Mouse (Mus musculus) stomach, postnatal 0 days (tissue): ENCODE data around the gene Nlrp4c.

Experiments used
- CTCF ChIP-seq: IDR thresholded peaks from 2 replicates; pipeline ENCODE4 v1.5.1; 2016; ENCODE audit warnings: antibody characterized with exemption, low read depth, mild to moderate bottlenecking, moderate library complexity
- EP300 ChIP-seq: optimal IDR thresholded peaks from 2 replicates; pipeline ENCODE3; 2016; ENCODE audit warnings: antibody characterized with exemption

DNA sequence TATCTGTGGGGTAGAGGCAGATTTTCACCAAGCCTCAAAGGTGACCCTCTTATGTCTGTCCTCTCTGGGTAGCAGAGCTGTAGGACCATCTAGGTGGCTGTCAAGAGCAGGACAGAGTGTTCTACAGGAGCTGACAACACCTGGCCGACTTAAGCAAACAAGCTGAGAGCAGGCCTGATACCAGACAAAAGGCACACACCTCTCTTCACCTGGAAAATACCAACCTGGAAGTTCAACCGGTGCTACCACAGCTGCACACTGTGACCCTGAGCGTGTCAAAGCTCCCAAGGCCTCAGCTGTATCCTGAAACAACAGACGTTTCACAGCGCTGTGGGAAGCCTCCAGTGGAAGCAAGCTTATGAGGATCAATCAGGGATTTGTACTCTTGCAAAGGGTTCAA, 102.7 kb downstream of the Nlrp4c start:
- TF ChIP-seq CTCF (no peak), EP300 (no peak)
